Mouse (Mus musculus): ENCODE measurements around the gene Wdr83.
"Not testable (repeated sequence)": the region's sequence is repeated elsewhere in the genome, so short reads cannot be mapped to it uniquely, and the experiment has no call there.

The Wdr83 gene

DNA sequence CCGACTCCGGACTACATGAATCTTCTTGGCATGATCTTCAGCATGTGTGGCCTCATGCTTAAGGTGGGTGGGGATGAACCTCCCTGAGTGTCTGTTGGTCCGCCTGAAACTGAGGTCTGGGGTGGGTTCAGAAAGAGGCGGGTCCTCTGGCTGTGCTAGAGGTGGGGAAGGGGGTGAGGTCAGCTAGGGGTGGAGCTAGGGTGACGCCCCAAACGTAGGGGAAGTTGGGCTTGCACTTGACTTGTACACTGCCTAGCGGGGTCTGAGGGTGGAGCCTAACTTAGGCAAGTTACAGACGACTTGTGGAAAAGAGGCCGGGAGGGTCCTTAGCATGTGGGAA is at the start of gene Wdr83:
Gene Wdr83, minus strand, starts transcription at position 91 of the 340 bp plus-strand sequence.
- DNase-seq (ENCODE audit: low read depth, low spot score) = peak; percentile 55

DNA sequence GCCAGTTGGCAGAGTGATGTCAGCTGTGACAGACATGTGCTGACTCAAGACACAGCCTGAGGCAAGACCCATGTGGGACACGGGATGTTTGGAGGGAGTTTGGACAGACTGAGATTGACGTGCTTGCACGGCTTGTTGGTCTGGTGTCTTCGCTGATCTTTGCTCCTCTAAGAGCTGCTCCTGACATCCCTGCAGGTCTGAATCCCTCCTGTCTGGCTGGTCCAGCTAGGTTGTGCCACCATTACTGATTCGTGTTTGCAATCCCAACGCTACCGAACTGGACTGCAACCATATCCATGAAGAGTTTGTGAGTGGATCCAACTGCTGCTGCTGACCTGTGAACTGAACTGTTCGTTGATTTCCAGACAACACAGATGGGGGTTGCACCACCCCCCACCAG is 42.6 kb upstream of the Wdr83 start:
- no peak for DNase-seq (ENCODE audit: low read depth, low spot score)

DNA sequence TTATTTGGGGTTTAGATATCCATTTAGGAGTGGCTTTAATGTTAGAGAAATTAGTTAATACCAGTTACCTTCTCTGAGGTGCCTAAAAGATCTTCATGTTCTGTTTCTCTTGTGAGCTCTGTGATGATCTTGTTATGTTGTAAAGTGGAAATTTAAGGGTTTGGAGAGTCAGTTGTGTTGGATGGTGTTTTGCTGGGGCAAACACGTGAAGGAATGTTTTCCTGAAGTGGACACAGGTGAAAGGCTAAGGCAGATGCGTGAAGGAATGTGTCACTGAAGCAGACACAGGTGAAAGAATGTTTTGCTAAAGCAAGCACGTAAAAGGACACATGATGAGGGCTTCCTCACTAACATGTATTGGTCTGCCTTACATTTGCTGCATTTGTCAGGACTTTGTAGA is 41.9 kb upstream of the Wdr83 start, which contains the start of gene Zfp791:
Gene Zfp791, minus strand, starts transcription at position 101 of the 400 bp plus-strand sequence.
- DNase-seq (ENCODE audit: low read depth, low spot score) = no peak

DNA sequence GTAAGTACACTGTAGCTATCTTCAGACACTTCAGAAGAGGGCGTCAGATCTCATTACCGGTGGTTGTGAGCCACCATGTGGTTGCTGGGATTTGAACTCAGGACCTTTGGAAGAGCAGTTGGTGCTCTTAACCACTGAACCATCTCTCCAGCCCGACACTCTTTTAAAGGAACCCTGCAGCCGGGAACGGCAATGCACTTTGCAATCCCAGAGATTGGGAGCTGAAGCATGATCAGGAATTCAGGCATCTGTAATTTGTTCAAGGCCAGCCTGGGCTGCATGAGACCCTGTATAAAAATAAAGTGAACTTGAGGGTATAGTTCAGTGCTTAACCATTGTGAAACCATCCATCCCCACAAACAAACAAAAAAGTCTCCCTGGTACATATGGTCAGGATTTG is 39.1 kb upstream of the Wdr83 start:
- DNase-seq (ENCODE audit: low read depth, low spot score) = not testable (repeated sequence)

DNA sequence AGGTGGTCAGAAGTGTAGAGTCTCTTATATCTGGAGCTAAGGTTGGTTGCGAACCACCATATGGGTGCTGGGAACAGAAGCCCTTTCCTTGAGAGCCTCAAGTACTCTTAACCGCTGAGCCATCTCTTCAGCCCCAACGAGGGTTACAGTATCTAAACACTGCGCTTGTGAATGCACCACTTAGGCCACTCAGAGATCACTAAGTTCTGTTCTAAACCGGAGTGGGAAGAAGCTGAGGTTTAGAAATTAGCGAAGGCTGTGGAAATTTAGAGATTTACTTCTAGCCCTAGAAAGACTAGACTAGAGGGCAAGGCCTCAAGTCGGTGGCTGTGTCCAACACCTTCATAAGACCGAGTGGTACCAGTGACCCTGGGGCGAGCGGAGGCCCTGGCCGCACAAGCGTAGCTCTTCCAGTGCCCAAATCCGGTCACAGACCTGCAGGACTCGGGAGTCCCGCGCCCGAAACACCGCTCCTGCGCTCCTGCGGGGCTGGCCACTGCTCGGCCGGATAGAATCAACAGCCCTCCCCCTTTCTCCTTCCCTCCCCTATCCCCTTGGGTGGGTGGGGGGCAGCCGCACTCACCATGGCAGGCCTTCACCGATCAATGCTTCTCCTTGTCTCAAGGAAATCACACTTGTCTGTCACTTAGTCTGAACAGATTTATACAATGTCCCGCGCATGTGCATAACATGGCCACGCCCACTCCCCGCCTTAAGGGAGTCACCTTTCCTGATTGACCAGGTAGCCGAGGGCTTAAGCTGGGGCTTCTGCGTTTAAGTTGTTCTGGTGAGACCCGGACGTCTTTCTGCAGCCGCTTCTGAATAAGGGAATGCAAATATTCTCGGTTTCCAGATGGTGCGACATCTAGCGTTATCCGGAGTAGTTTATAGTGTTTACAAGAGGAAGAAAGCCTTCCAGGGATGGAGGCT is 38.2 kb upstream of the Wdr83 start:
- peak; percentile 83 for DNase-seq (ENCODE audit: low read depth, low spot score)

DNA sequence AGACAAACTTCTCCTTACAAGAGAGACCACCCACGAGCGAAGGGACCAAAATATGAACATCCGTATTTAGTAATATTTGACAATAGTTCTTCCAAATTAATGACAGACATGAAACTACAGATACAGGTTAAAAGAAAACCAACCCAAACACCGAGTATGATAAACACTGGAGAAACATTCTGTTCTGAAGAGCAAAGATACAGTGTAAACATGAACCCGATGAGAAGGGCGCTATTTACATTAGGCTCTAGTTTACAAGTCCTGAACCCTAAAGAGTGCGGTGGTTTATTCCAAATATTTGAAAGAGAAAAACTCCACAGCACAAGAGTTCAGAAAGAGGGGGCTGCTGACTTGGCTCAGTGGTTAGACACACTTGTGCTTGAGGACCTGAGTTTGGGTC is 35.9 kb upstream of the Wdr83 start:
- no peak for DNase-seq (ENCODE audit: low read depth, low spot score)

DNA sequence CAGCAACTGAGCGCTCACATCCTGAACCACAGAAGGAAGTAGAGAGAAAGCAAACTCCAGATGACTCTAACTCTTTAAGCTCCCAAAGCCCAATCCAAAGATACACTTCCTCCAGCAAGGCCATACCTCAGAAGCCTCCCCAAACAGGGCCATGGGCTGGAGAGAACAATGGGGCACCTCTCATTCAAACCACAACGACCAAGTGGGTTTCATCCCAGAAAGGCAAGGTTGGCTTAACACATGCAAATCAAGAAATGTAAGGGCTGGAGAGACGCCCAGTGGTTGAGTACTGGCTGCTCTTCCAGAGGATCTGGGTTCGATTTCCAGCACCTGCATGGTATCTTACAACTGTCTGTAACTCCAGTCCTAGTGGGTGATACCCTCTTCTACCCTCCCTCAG is 34.4 kb upstream of the Wdr83 start:
- DNase-seq (ENCODE audit: low read depth, low spot score) = no peak

DNA sequence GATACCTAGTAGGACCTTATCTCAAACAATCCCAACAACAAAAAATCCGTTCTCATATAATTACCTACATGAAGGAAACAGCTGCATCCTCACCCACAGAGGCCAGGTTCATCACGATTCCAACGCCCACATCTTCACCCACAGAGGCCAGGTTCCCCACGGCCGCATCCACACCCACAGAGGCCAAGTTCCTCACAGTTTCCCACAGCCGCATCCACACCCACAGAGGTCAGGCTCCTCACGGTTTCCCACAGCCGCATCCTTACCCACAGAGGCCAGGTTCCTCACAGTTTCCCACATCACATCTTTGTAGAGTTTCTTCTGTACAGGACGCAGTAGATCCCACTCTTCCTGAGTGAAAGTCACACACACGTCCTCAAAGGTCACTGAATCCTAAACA is 32.1 kb upstream of the Wdr83 start:
- DNase-seq (ENCODE audit: low read depth, low spot score) = no peak

DNA sequence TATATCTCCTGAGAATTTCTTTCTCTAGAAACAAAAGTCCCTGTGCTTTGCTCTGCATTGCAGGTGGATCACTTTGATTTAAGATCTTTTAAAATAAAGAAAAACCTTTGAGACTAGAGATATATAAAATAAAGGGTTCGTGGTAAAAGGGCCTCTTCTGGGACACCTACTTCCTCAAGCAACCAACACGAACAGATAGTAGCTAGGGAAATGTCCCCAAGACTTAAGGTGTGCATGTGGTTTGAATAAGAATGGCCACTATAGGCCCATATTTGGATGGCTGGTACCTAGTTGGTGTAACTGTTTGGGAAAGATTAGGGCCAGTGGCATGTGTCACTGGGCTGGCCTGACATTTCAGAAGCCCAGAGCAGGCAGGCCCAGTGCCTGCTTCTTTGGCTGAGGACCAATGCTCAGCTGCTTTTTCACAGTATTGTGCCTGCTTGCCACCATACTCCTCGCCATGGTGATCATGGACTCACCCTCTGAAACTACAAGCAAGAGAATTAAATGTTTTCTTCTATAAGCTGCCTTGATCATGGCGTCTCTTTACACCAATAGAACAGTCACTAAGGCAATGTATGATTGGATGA is 19.1 kb upstream of the Wdr83 start:
- DNase-seq (ENCODE audit: low read depth, low spot score) = no peak

DNA sequence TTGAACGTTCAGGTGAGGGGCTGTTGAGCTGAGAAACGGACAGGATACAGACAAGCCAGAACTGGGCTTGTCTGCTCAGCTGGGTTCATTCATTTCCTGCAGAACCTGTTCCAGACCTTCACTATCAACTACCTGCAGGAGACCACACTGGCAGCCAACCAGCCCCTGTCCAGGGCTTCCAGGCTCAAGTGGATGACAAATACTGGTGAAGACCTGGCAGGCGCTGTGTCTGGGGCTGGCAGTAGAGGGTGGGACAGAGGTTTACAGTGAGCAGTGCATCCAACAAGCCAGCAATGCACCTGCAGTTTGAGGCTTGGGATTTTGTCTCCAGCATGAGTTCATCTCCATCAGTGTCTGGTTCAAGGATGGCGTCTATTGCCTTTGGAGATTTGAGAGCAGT is 15.7 kb upstream of the Wdr83 start:
- no peak for DNase-seq (ENCODE audit: low read depth, low spot score)

DNA sequence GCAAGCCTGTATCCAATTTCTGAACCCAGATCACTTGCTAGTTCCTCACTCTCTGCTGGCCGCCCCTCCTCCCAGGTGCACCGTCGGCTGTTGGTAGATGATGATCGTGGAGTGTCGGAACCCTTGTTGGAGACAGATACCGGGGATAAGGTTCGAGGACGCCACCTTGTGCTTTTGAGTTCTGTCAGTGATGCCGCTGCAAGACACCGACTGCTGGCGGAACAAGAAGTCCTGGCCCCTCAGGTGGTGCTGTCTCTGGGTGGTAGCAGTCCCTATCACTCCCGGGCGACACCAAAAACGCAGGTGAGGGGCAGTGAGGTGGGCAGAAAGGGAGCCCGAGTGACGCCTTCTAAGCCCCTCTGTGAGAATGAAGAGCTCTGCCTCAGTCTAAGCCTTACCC is 15.1 kb upstream of the Wdr83 start:
- DNase-seq (ENCODE audit: low read depth, low spot score) = no peak

DNA sequence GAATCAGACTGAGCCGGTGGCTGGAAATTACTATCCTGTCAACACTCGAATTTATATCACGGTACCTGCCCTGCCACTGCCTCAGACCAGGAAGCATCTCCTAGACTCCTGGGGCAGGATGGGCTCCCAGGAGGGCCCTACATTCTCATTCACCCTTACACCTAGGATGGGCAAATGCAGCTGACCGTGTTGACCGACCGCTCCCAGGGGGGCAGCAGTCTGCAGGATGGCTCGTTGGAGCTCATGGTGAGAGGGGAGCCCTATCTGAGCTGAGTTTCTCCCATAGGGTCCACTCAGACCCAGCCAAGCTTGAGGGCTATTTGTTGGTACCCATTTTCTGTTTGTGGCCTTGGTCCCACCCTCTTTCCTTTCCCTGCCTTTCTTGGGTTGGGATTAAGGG is 14.5 kb upstream of the Wdr83 start:
- no peak for DNase-seq (ENCODE audit: low read depth, low spot score)

DNA sequence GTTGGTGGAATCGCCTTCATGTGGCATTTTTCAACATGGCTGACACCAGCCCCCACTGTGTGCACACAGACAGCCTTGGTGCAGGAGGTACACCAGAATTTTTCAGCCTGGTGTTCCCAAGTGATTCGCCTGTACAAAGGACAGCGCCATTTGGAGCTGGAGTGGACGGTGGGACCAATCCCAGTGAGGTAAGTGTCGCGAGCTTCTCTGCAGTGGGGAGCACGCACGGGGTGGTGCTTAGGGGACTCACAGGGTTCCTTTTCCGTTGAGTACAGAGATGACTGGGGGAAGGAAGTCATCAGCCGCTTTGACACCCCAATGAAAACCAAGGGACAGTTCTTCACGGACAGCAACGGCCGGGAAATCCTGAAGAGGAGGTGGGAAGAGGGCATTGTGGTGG is 13.9 kb upstream of the Wdr83 start:
- no peak for DNase-seq (ENCODE audit: low read depth, low spot score)

DNA sequence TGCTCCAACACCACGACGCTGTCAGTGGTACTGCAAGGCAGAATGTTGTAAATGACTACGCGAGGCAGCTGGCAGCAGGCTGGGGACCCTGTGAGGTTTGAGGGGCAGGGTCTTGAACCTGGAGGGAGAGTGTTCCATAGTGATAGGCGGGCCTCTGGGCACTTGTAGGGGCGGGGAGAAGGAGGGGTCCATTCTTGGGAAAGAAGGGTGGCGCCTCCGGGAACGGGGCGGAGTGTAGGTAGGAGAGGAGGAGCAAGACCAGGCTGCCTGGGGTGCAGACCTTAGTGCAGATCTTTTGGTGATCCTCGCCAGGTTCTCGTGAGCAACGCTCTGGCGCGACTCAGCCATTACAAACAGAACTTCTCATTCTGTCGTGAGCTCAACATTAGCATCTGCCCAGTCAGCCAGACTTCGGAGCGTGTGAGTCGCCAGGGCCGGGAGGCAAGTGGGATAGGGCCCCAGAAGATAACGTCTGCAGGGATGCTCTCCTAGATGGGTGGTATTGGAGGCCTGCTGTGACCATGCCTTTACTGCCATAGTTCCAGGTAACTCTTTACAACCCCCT is 10.5 kb upstream of the Wdr83 start:
- no peak for DNase-seq (ENCODE audit: low read depth, low spot score)

DNA sequence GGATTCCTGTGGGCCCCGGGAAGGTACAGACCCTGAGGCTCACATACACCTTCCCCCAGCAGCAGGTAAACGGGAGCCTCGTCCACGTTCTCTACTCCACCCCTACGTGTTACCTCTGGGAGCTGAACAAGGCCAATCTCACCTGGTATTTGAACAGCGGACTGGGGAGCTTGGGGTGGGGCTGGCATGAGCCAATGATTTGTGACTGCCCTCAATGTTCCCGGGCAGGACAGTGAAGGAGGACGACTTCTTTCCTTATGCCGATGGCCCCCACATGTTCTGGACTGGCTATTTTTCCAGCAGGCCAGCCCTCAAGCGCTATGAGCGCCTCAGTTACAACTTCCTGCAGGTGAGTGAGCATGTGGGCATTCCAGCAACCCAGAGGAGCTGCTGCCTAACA is 9.8 kb upstream of the Wdr83 start:
- DNase-seq (ENCODE audit: low read depth, low spot score) = no peak

DNA sequence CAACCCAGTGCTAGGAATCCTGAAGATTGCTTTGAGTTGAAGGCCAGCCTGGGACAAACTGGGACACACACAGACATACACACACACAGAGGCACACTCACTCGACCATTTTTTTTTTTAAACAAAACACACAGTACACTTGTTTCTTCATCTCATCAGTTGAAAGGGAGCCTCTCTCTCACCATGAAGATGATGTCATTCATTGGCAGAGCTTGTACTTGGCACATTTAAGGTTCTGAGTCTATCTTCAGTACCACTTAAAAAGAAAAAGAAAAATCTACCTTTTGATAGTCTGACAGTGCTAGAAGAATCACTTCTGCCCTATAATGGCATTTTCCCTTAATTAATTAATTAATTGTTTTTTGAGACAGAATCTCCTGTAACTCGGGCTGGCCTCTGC is 7.7 kb upstream of the Wdr83 start:
- no peak for DNase-seq (ENCODE audit: low read depth, low spot score)

DNA sequence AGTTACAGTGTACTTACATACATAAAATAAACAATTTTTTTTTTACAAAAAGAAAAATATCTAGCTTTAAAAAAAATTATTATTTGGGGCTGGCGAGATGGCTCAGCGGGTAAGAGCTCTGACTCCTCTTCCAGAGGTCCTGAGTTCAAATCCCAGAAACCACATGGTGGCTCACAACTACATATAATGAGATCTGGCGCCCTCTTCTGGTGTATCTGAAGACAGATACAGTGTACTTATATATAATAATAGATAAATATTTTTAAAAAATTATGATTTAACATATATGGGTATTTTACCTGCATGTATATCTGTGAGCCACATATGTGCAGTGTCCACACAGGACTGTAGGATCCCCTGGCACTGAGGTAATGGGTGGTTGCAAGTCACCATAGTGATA is 5.1 kb upstream of the Wdr83 start:
- DNase-seq (ENCODE audit: low read depth, low spot score) = no peak

DNA sequence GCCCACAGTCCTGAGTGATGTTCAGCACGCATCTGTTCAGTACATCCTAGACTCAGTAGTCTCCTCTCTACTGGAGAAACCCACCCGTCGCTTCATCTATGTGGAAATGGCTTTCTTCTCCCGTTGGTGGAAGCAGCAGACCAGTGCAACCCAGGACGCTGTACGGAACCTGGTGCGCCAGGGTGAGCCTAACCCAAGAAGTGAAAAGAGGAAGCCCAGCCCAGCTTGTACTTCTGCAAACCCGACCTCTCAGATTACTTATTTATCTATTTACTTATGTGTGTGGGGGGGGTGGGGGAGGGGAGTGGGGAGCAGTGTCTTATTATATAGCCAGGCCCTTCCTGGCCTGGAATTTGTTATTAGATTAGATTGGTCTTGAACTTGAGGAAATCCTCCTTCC is 3.5 kb upstream of the Wdr83 start:
- DNase-seq (ENCODE audit: low read depth, low spot score) = no peak

DNA sequence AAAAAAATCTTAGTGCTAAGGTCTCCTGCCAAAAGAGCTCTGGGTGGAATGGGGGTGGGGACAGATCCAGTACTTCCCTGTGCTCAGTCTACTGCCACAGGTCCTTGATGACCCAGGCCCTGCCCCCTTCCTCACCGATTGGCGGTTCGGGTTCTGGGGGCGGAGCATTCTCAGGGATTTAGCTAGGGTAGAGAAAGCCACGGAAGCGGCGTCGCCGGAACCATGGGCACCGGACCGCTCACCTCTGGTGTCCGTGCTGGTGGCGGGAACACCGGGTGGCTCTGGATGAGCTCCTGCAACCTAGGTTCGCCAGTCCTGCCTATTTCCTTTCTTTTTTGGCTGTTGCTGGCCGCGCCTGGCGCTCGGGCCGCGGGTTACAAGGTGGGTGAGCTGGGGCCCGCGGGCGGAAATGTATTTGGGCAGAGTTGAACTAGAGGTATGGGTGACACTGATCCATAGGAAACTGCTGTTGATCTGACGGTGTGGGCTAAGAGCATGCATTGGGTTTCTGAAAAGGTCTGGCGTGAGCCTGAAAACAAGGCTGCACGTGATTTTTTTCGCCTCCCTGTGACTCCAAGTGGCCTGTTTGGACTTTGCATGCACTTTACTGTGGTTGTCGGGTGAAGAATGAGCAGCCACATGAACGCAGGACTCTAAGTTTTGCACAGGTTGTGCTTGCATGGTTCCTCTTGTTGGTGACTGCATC is 2.2 kb upstream of the Wdr83 start, which contains the start of gene Man2b1:
Gene Man2b1, plus strand, starts transcription at position 163 of the 706 bp plus-strand sequence.
- DNase-seq (ENCODE audit: low read depth, low spot score) = peak; percentile 63

DNA sequence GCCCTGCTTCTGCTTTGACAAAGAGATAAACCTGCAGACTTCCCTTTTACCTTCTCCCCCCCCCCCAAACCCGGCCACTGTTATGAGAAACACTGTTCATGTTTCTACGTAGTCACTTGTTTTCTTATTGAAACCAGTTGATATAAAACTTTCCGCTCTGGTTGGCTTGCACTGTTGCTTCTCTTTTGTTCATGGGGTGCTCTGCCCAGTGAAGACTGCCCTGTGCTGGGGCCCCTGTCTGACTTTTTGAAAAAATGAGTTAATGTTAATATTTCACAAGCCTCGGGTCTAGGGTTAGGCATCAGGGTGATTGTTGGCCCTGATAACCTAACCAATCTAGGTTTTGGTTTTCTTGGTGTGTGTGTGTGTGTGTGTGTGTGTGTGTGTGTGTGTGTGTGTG is 1.1 kb upstream of the Wdr83 start:
- not testable (repeated sequence) for DNase-seq (ENCODE audit: low read depth, low spot score)

DNA sequence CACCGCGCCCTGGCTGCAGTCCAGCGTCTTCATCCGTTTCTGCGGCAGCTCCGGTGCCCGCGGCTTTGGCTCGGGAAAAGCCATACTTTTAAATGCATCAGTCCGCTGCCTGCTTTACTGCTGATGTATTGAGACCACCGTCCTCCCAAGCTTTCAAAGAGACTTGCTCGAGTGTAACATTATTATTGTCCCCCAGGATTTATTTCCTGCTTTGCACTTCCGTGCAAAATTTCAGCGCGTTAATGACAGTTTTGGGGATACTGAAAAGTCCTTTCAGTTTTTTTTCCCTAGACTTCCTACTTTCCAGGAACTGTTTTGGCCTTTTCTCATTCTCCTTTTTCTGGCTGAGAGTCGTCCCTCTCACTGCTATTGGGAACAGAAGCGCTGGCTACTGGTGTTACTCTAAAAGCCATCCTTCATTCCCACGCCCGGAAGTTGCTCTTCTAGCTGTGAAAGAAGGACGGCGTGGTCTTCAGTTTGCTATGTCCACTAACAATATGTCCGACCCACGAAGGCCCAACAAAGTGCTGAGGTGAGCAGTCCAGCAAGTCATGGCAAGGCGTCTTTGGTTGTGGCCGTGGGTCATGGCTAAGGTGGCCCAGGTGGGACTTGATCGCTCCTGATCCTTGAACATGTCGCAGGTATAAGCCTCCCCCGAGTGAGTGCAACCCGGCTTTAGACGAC is 432 bp downstream of the Wdr83 start, which contains the start of gene Wdr83os:
Gene Wdr83os, plus strand, starts transcription at position 209 of the 684 bp plus-strand sequence.
- peak; percentile 84 for DNase-seq (ENCODE audit: low read depth, low spot score)

DNA sequence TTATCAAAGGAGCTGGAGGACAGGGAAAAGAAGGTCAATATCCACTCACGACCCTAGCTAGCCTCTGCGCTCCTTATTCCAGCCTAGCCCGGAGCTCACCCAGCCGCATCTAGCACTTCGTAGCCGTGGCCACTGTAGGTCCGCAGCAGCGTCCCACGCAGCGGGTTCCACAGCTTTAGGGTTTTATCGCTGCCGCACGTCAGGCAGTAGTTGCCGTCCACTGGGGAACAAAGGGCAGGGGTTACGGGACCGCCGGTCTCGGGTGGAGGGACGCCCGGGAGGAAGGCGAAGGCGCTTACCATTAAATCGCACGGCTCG is 933 bp downstream of the Wdr83 start:
- no peak for DNase-seq (ENCODE audit: low read depth, low spot score)
